In genomic region chr17:6005638-6006471, GRCm38 (mm10) we compare ENCODE assay signal across 8 mouse cellular contexts.
A peak's percentile ranks its signal among the peaks of the same experiment; 100 is the strongest.
DNase-seq lines count a peak whose midpoint lies in the region; ATAC-seq lines count a peak whose summit lies in the region.

No protein-coding gene starts in this region.

- H3K36me3 ChIP-seq in hindbrain, embryonic 10.5 days, result no peaks in the 10 kb centered on the region
- no peaks in the 10 kb centered on the region for H3K36me3 ChIP-seq in hindbrain, embryonic 11.5 days (ENCODE audit: control insufficient read depth, insufficient read depth, low read length)
- H3K36me3 ChIP-seq in embryonic facial prominence, embryonic 13.5 days, result peaks cover 10% of the 10 kb centered on the region; the same call in 1 of the 2 replicates
- peaks cover 18% of the 10 kb centered on the region; the same call in 1 of the 2 replicates for H3K36me3 ChIP-seq in heart, embryonic 12.5 days
- H3K36me3 ChIP-seq in liver, embryonic 16.5 days (ENCODE audit: control insufficient read depth, insufficient read depth), result no peaks in the 10 kb centered on the region
- no peaks in the 10 kb centered on the region for H3K36me3 ChIP-seq in neural tube, embryonic 12.5 days

- 35% methylated on average over 14 of the region's 14 CpGs for WGBS in hindbrain, embryonic 10.5 days
- WGBS in hindbrain, embryonic 11.5 days, result 31% methylated on average over 14 of the region's 14 CpGs
- WGBS in embryonic facial prominence, embryonic 13.5 days, result 13% methylated on average over 14 of the region's 14 CpGs
- WGBS in heart, embryonic 12.5 days, result 35% methylated on average over 14 of the region's 14 CpGs
- WGBS in liver, embryonic 16.5 days (ENCODE audit: insufficient replicate concordance), result 31% methylated on average over 14 of the region's 14 CpGs
- WGBS in neural tube, embryonic 12.5 days, result 35% methylated on average over 14 of the region's 14 CpGs

- H3K27ac ChIP-seq in hindbrain, embryonic 10.5 days, result no peak overlapping the region
- H3K27ac ChIP-seq in hindbrain, embryonic 11.5 days (ENCODE audit: low read depth, low read length), result no peak overlapping the region
- H3K27ac ChIP-seq in embryonic facial prominence, embryonic 13.5 days, result peak overlapping the region; percentile 91
- peak overlapping the region; percentile 65 for H3K27ac ChIP-seq in heart, embryonic 12.5 days (ENCODE audit: poor library complexity, severe bottlenecking)
- H3K27ac ChIP-seq in liver, embryonic 16.5 days (ENCODE audit: low read length), result no peak overlapping the region
- no peak overlapping the region for H3K27ac ChIP-seq in neural tube, embryonic 12.5 days

- no peak overlapping the region for H3K4me2 ChIP-seq in hindbrain, embryonic 11.5 days (replicated peaks; ENCODE audit: low read depth, low read length)
- H3K4me2 ChIP-seq in embryonic facial prominence, embryonic 13.5 days, result peak overlapping the region; percentile 30
- peak overlapping the region; percentile 18; the same call in 1 of the 2 replicates for H3K4me2 ChIP-seq in heart, embryonic 12.5 days
- no peak overlapping the region for H3K4me2 ChIP-seq in liver, embryonic 16.5 days (ENCODE audit: low read depth, low read length)
- H3K4me2 ChIP-seq in neural tube, embryonic 12.5 days (replicated peaks), result peak overlapping the region; percentile 27; the same call in 1 of the 2 replicates

- H3K9ac ChIP-seq in hindbrain, embryonic 11.5 days (ENCODE audit: low read depth, low read length), result no peak overlapping the region
- 0 out of 2 replicates have a peak overlapping the region, but pooled peaks have one; percentile 21 for H3K9ac ChIP-seq in embryonic facial prominence, embryonic 13.5 days
- no peak overlapping the region for H3K9ac ChIP-seq in heart, embryonic 12.5 days
- no peak overlapping the region for H3K9ac ChIP-seq in liver, embryonic 16.5 days (ENCODE audit: low read depth, low read length)
- H3K9ac ChIP-seq in neural tube, embryonic 12.5 days, result no peak overlapping the region

- peaks cover 22% of the 10 kb centered on the region for H3K4me1 ChIP-seq in hindbrain, embryonic 10.5 days (replicated peaks)
- peaks cover 2% of the 10 kb centered on the region; the same call in 1 of the 2 replicates for H3K4me1 ChIP-seq in hindbrain, embryonic 11.5 days (replicated peaks; ENCODE audit: control insufficient read depth, insufficient read depth, low read length)
- H3K4me1 ChIP-seq in embryonic facial prominence, embryonic 13.5 days, result peaks cover 20% of the 10 kb centered on the region
- H3K4me1 ChIP-seq in heart, embryonic 12.5 days (replicated peaks), result peaks cover 70% of the 10 kb centered on the region
- peaks cover 9% of the 10 kb centered on the region for H3K4me1 ChIP-seq in liver, embryonic 16.5 days (ENCODE audit: control insufficient read depth, low read depth, low read length)
- H3K4me1 ChIP-seq in neural tube, embryonic 12.5 days, result peaks cover 6% of the 10 kb centered on the region; the same call in 1 of the 2 replicates

- no peak for ATAC-seq in hindbrain, embryonic 11.5 days (ENCODE audit: low FRiP score)
- peak; percentile 65 for ATAC-seq in embryonic facial prominence, embryonic 13.5 days (ENCODE audit: insufficient number of reproducible peaks, insufficient read depth, low FRiP score, low TSS enrichment, low read depth)
- ATAC-seq in heart, embryonic 12.5 days (ENCODE audit: insufficient number of reproducible peaks, low FRiP score), result peak; percentile 56
- peak; percentile 51; the same call in 1 of the 2 replicates for ATAC-seq in liver, embryonic 16.5 days (ENCODE audit: low read depth)
- no peak for ATAC-seq in neural tube, embryonic 12.5 days (ENCODE audit: low FRiP score, low read depth)

- 0 out of 2 replicates have a peak, but pooled peaks cover 3% of the 10 kb centered on the region for H3K27me3 ChIP-seq in hindbrain, embryonic 10.5 days (ENCODE audit: insufficient read depth, poor library complexity, severe bottlenecking)
- no peaks in the 10 kb centered on the region for H3K27me3 ChIP-seq in hindbrain, embryonic 11.5 days (ENCODE audit: control insufficient read depth, insufficient read depth, low read length)
- no peaks in the 10 kb centered on the region for H3K27me3 ChIP-seq in embryonic facial prominence, embryonic 13.5 days
- H3K27me3 ChIP-seq in heart, embryonic 12.5 days (replicated peaks), result no peaks in the 10 kb centered on the region
- no peaks in the 10 kb centered on the region for H3K27me3 ChIP-seq in liver, embryonic 16.5 days (ENCODE audit: control insufficient read depth, insufficient read depth, low read depth, low read length)
- no peaks in the 10 kb centered on the region for H3K27me3 ChIP-seq in neural tube, embryonic 12.5 days (replicated peaks)

- no peaks in the 10 kb centered on the region for H3K9me3 ChIP-seq in hindbrain, embryonic 10.5 days
- H3K9me3 ChIP-seq in hindbrain, embryonic 11.5 days (ENCODE audit: control insufficient read depth, low read length), result no peaks in the 10 kb centered on the region
- no peaks in the 10 kb centered on the region for H3K9me3 ChIP-seq in embryonic facial prominence, embryonic 13.5 days
- H3K9me3 ChIP-seq in heart, embryonic 12.5 days (replicated peaks), result no peaks in the 10 kb centered on the region
- H3K9me3 ChIP-seq in liver, embryonic 16.5 days (replicated peaks; ENCODE audit: control insufficient read depth, low read length), result no peaks in the 10 kb centered on the region
- 0 out of 2 replicates have a peak, but pooled peaks cover 5% of the 10 kb centered on the region for H3K9me3 ChIP-seq in neural tube, embryonic 12.5 days

- H3K4me3 ChIP-seq in hindbrain, embryonic 10.5 days, result peak overlapping the region; percentile 26
- H3K4me3 ChIP-seq in hindbrain, embryonic 11.5 days (ENCODE audit: low read depth, low read length), result no peak overlapping the region
- no peak overlapping the region for H3K4me3 ChIP-seq in embryonic facial prominence, embryonic 13.5 days
- no peak overlapping the region for H3K4me3 ChIP-seq in heart, embryonic 12.5 days
- H3K4me3 ChIP-seq in liver, embryonic 16.5 days (ENCODE audit: low read depth, low read length), result no peak overlapping the region
- H3K4me3 ChIP-seq in neural tube, embryonic 12.5 days, result no peak overlapping the region

- DNase-seq in hindbrain, embryonic 10.5 days (ENCODE audit: low spot score), result no peak
- DNase-seq in hindbrain, embryonic 11.5 days (ENCODE audit: low spot score), result no peak
- peak; percentile 68 to 81 for DNase-seq in kidney, postnatal 25 days
- DNase-seq in urinary bladder, postnatal 25 days (ENCODE audit: low spot score), result peak; percentile 46

Comparison
In these comparisons a context has a peak if more than half of its experiments do, and no peak if none do; other contexts are left out.
1. DNase-seq: peak in kidney, postnatal 25 days (2 of 2) and urinary bladder, postnatal 25 days (single experiment); none in hindbrain, embryonic 10.5 days (single experiment) and hindbrain, embryonic 11.5 days (single experiment).
2. H3K27ac ChIP-seq: peak in embryonic facial prominence, embryonic 13.5 days (single experiment) and heart, embryonic 12.5 days (single experiment); none in hindbrain, embryonic 10.5 days (single experiment), hindbrain, embryonic 11.5 days (single experiment), liver, embryonic 16.5 days (single experiment) and neural tube, embryonic 12.5 days (single experiment).
3. ATAC-seq: peak in embryonic facial prominence, embryonic 13.5 days (single experiment), heart, embryonic 12.5 days (single experiment) and liver, embryonic 16.5 days (single experiment); none in hindbrain, embryonic 11.5 days (single experiment) and neural tube, embryonic 12.5 days (single experiment).
4. H3K4me2 ChIP-seq: peak in embryonic facial prominence, embryonic 13.5 days (single experiment), heart, embryonic 12.5 days (single experiment) and neural tube, embryonic 12.5 days (single experiment); none in hindbrain, embryonic 11.5 days (single experiment) and liver, embryonic 16.5 days (single experiment).